Mouse (Mus musculus) macrophage (primary cell): ENCODE data around the gene Oas1h. TPM values are rescaled to one million over a fixed set of nuclear protein-coding genes. Genes with fewer than 3 reads are reported as not detected.

Source experiments
- polyA plus RNA-seq: library from polyadenylated mRNA; stranded (reverse); fragments of 250-400 nt; gene quantifications from 3 replicates; pipeline ENCODE4 v1.2.4, GENCODE M21; 2018; ENCODE audit warnings: inconsistent platforms

The Oas1h gene
- polyA plus RNA-seq, 1 experiment from 2014 or later: not detected

Other genes starting within 250 kb of the Oas1h start
- gene Rita1, start 248.8 kb upstream of the Oas1h start, polyA plus RNA-seq: 4.5 to 4.9 TPM (median 4.8 TPM) in 3 replicates
- 21.7 to 39.1 TPM (median 25.0 TPM) in 3 replicates for gene Ddx54, start 248.7 kb upstream of the Oas1h start, polyA plus RNA-seq
- gene Cfap73, start 227.2 kb upstream of the Oas1h start, polyA plus RNA-seq: not detected in 3 replicates
- 0.11 to 0.14 TPM in 2 of 3 replicates, not detected in the other for gene Rasal1, start 212.6 kb upstream of the Oas1h start, polyA plus RNA-seq
- gene Dtx1, start 149.5 kb upstream of the Oas1h start, polyA plus RNA-seq: 0.24 TPM in 1 of 3 replicates, not detected in the others
- 26.5 to 90.9 TPM (median 28.2 TPM) in 3 replicates for gene Oas2, start 111.6 kb upstream of the Oas1h start, polyA plus RNA-seq
- gene Oas3, start 83.8 kb upstream of the Oas1h start, polyA plus RNA-seq: 41.1 to 153 TPM (median 78.6 TPM) in 3 replicates
- gene Oas1e, start 65.9 kb upstream of the Oas1h start, polyA plus RNA-seq: not detected in 3 replicates
- gene Oas1c, start 48.9 kb upstream of the Oas1h start, polyA plus RNA-seq: 3.1 to 7.0 TPM (median 4.3 TPM) in 3 replicates
- gene Oas1f, start 14.1 kb upstream of the Oas1h start, polyA plus RNA-seq: not detected in 3 replicates
- 28.9 to 92.9 TPM (median 65.8 TPM) in 3 replicates for gene Oas1g, start 26.2 kb downstream of the Oas1h start, polyA plus RNA-seq
- 69.3 to 185 TPM (median 154 TPM) in 3 replicates for gene Oas1a, start 46.1 kb downstream of the Oas1h start, polyA plus RNA-seq
- not detected in 3 replicates for gene Oas1d, start 53.1 kb downstream of the Oas1h start, polyA plus RNA-seq
- not detected in 3 replicates for gene Rph3a, start 148.7 kb downstream of the Oas1h start, polyA plus RNA-seq